Mouse (Mus musculus) erythroblast, embryonic 14.5 days (primary cell): ENCODE results near the gene Nrxn2.

Experiments used
- GATA1 ChIP-seq: IDR thresholded peaks from 2 replicates; pipeline ENCODE4 v1.6.1; 2012; ENCODE audit warnings: low read length, inconsistent platforms, mixed read lengths
- TAL1 ChIP-seq: IDR thresholded peaks from 3 replicates; pipeline ENCODE4 v1.6.1; 2012; ENCODE audit warnings: low read length, inconsistent platforms, mixed read lengths

DNA sequence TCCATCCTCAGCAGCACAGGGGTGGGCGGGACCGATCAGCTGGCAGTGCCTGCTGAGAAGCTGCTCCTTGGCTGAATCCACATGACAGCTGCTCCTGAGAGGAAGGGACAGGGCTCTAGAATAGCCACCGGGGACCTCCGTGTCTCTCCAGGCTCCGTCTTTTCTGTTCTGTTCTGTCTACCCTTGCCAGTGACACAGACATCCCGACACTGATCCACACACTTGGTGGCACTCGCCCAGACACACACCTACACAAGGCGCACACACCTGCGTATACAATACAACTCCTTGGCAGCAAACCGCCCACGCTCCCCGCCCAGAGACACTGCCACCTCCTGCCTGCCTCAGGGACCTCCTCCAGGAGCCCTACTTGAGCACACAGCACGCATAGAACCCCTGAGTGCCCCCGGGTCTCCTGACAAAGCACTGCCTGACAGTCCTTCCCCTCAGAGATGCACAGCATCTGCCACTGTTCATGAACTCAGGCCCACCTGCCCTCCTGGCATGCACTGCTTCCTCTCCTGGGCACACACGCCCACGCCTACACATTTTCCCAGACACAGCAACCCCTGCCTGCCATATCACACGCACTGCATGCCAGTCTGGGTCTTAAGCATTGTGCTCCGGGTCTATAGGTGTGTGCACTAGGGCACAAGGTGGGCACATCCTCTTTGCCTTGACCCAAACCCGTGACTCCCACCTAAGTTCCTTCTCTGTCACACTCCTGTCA lies 2.1 kb downstream of the Nrxn2 start:
- no peak for TF ChIP-seq TAL1
- no peak for TF ChIP-seq GATA1
